9 mouse cellular contexts compared by ENCODE assay signal in the genomic region with DNA sequence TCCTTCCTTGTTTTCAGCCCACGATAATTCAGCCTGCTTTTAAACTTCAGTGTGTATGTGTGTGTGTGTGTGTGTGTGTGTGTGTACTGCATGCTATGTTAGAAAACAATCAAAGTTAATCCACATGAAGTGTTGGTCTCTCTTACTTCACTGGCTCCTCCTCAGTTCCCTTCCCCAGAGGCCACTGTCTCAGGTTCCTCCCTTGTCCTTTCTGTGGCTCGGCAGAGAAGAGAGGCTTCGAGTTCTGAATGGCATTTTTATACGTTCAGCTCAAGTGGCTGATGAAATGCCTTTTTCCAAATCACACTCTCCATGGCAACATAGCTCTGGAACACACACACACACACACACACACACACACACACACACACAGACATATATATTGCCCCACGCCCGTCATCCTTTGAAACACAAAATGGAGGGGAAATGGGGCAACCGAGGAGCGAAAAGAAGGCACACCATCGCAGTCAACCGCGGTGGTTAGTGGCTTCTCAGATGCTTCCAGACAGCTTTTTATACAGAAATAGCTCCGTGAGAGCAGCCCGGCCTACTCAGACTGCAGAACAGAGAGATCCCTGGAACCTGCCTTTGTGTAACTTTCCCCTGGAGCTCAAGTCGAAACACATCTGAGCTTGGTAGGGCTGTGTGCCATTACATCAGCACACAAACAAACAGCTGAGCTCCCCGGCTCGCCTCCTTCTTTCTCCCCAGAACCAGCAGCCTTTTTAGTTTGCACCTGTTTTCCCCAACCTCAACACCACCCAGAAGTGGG. TPM values are rescaled to one million over a fixed set of nuclear protein-coding genes. Genes with fewer than 3 reads are reported as not detected.
A peak's percentile ranks its signal among the peaks of the same experiment; 100 is the strongest.
DNase-seq lines count a peak whose midpoint lies in the region; ATAC-seq lines count a peak whose summit lies in the region.
"Had no signal": no experiment of that assay in that cellular context is flagged by ENCODE, and none has a peak within 500 bp of the region (broad histone marks: within the 10 kb centered on the region; RNA-seq: fewer than 3 reads in every experiment).

No protein-coding gene starts in this region.

- WGBS in limb, embryonic 12.5 days: 71% methylated on average over 16 of the region's 16 CpGs
- WGBS in limb, embryonic 10.5 days: 79% methylated on average over 16 of the region's 16 CpGs
- 65% methylated on average over 16 of the region's 16 CpGs for WGBS in midbrain, embryonic 10.5 days

- H3K27me3 ChIP-seq in limb, embryonic 12.5 days: no peaks in the 10 kb centered on the region
- no peaks in the 10 kb centered on the region for H3K27me3 ChIP-seq in limb, embryonic 10.5 days (ENCODE audit: low read depth, poor library complexity, severe bottlenecking)
- peaks cover 5% of the 10 kb centered on the region; the same call in 1 of the 2 replicates for H3K27me3 ChIP-seq in midbrain, embryonic 10.5 days (ENCODE audit: low read depth, poor library complexity, severe bottlenecking)

- no peak overlapping the region for H3K9ac ChIP-seq in limb, embryonic 12.5 days (replicated peaks)

- H3K36me3 ChIP-seq in limb, embryonic 12.5 days: no peaks in the 10 kb centered on the region
- no peaks in the 10 kb centered on the region for H3K36me3 ChIP-seq in limb, embryonic 10.5 days
- no peaks in the 10 kb centered on the region for H3K36me3 ChIP-seq in midbrain, embryonic 10.5 days

- H3K4me2 ChIP-seq in limb, embryonic 12.5 days: no peak overlapping the region

- peaks cover 20% of the 10 kb centered on the region for H3K4me1 ChIP-seq in limb, embryonic 12.5 days (replicated peaks)
- H3K4me1 ChIP-seq in limb, embryonic 10.5 days: peaks cover 15% of the 10 kb centered on the region
- peaks cover 33% of the 10 kb centered on the region for H3K4me1 ChIP-seq in midbrain, embryonic 10.5 days

- peak overlapping the region; percentile 53; the same call in 1 of the 2 replicates for H3K27ac ChIP-seq in limb, embryonic 12.5 days
- H3K27ac ChIP-seq in limb, embryonic 10.5 days: no peak overlapping the region
- H3K27ac ChIP-seq in midbrain, embryonic 10.5 days (replicated peaks): peak overlapping the region; percentile 74

- no peak for ATAC-seq in limb, embryonic 12.5 days (ENCODE audit: insufficient number of reproducible peaks, insufficient read depth, low FRiP score, low TSS enrichment, low read depth)

- no peaks in the 10 kb centered on the region for H3K9me3 ChIP-seq in limb, embryonic 12.5 days
- no peaks in the 10 kb centered on the region for H3K9me3 ChIP-seq in limb, embryonic 10.5 days (replicated peaks)
- peaks cover 11% of the 10 kb centered on the region for H3K9me3 ChIP-seq in midbrain, embryonic 10.5 days (replicated peaks)

- DNase-seq in limb, embryonic 10.5 days (ENCODE audit: low spot score): no peak
- DNase-seq in fibroblast of lung, adult 2 months (ENCODE audit: low read depth): peak; percentile 44
- DNase-seq in induced T-regulatory cell, adult 2 months (ENCODE audit: low read depth): peak; percentile 16
- DNase-seq in midbrain, embryonic 10.5 days (ENCODE audit: low spot score): no peak
- peak; percentile 63 for DNase-seq in thymus, postnatal 0 days (ENCODE audit: low spot score)
- DNase-seq in adrenal gland, postnatal 36 days: no peak
- no peak for DNase-seq in urinary bladder, postnatal 10 days (ENCODE audit: low spot score)

- no peak overlapping the region for H3K4me3 ChIP-seq in limb, embryonic 12.5 days (replicated peaks)
- no peak overlapping the region for H3K4me3 ChIP-seq in limb, embryonic 10.5 days
- H3K4me3 ChIP-seq in midbrain, embryonic 10.5 days: no peak overlapping the region
- H3K4me3 ChIP-seq: megakaryocyte, embryonic 14.5 days had no signal

RNA-seq across cellular contexts. Expression of gene Mcur1, which starts 34.4 kb away (rescaled TPM):
- 16.0 and 17.8 TPM in 2 replicates for polyA plus RNA-seq in limb, embryonic 12.5 days (2016; fragmentation: Nextera tagmentation; extraction: Ambion mirVana)
- 10.6 and 12.1 TPM in 2 replicates for polyA plus RNA-seq in limb, embryonic 10.5 days (2016; fragmentation: Nextera tagmentation; extraction: Ambion mirVana)
- 8.1 and 10.4 TPM in 2 replicates for polyA plus RNA-seq in midbrain, embryonic 10.5 days (2016; fragmentation: Nextera tagmentation; extraction: Ambion mirVana)
- 11.9 and 12.7 TPM in 2 replicates for polyA plus RNA-seq in thymus, postnatal 0 days (2015; fragmentation: Nextera tagmentation; extraction: Ambion mirVana)
- 10 to 100 TPM; 37.6 to 40.5 TPM for total RNA-seq in adrenal gland, postnatal 36 days (2021)

RNA-seq across cellular contexts. Expression of gene Ranbp9, which starts 44.5 kb away (rescaled TPM):
- 9.7 and 10.0 TPM in 2 replicates for polyA plus RNA-seq in limb, embryonic 12.5 days (2016; fragmentation: Nextera tagmentation; extraction: Ambion mirVana)
- polyA plus RNA-seq in limb, embryonic 10.5 days (2016; fragmentation: Nextera tagmentation; extraction: Ambion mirVana): 10.0 and 10.1 TPM in 2 replicates
- polyA plus RNA-seq in midbrain, embryonic 10.5 days (2016; fragmentation: Nextera tagmentation; extraction: Ambion mirVana): 7.7 and 9.3 TPM in 2 replicates
- polyA plus RNA-seq in thymus, postnatal 0 days (2015; fragmentation: Nextera tagmentation; extraction: Ambion mirVana): 13.1 and 15.3 TPM in 2 replicates
- 10 to 100 TPM; 66.8 to 76.9 TPM for total RNA-seq in adrenal gland, postnatal 36 days (2021)

Comparison
In these comparisons a context has a peak if more than half of its experiments do, and no peak if none do; other contexts are left out.
1. DNase-seq: peak in fibroblast of lung, adult 2 months (single experiment), induced T-regulatory cell, adult 2 months (single experiment) and thymus, postnatal 0 days (single experiment); none in limb, embryonic 10.5 days (single experiment), midbrain, embryonic 10.5 days (single experiment), adrenal gland, postnatal 36 days (0 of 2) and urinary bladder, postnatal 10 days (single experiment).